Mouse (Mus musculus): Measurements from ENCODE around the gene Zswim4. TPM values are rescaled to one million over a fixed set of nuclear protein-coding genes. Genes with fewer than 3 reads are reported as not detected.
A peak's percentile ranks its signal among the peaks of the same experiment; 100 is the strongest.

Gene Zswim4
- polyA plus RNA-seq, 1 experiment from 2014 or later = 39.1 TPM

DNA sequence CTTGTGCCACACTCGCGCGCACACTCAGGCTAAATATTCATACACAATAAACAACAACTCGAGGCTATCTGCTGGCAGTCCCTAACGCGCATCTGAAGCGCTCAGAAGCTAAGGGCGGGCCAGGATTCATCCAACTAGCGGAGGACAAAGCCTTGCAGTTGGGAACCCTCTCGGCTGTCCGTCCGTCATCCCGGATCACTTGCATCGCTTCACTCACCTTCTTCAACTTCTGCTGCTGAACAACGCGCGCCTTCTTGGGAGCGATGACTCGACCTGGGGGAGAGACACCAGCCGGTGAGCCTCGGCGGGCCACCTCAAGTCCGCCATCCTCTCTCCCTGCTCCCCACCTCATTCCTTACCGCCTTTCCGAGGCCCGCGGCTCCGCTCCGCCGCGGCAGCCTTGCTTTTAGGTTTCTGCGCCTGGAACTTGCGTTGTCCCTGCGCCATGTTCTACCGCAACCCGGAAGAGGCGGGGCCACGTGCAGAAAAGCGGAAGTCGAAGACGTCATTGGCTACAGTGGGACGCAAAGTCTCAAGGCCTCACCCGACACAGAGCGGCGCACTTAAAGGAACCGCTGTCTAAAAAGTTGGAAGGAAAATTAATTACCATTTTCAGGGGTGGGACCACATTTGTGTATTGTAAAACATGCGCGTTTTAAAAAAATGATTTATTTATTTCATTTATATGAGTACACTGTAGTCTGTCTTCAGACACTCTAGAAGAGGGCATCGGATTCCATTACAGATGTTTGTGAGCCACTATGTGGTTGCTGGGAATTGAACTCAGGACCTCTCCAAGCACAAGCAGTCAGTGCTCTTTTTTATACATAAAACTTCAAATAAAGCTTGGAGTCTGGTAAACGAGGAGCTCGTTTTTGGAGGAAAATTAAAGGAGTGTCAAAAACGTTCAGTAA is 12.7 kb upstream of the Zswim4 start, which contains the start of gene D8Ertd738e:
Gene D8Ertd738e (minus strand): TSS at position 463 of the 914 bp plus-strand sequence.
- peaks cover 74% of the 10 kb centered on the region for H3K36me3 ChIP-seq
- H3K4me2 ChIP-seq = peak within 1 kb of the TSS; percentile 88
- peak within 1 kb of the TSS; percentile 92 for H3K9ac ChIP-seq
- no peaks in the 10 kb centered on the region for H3K9me3 ChIP-seq
- no peaks in the 10 kb centered on the region for H3K27me3 ChIP-seq
- 4% methylated on average over 52 of the region's 52 CpGs for WGBS
- peak within 1 kb of the TSS; percentile 82 for H3K27ac ChIP-seq
- peak within 1 kb of the TSS; percentile 84 for H3K4me3 ChIP-seq
- peaks cover 14% of the 10 kb centered on the region for H3K4me1 ChIP-seq (replicated peaks)
- peak; percentile 93 for ATAC-seq (ENCODE audit: low FRiP score)

DNA sequence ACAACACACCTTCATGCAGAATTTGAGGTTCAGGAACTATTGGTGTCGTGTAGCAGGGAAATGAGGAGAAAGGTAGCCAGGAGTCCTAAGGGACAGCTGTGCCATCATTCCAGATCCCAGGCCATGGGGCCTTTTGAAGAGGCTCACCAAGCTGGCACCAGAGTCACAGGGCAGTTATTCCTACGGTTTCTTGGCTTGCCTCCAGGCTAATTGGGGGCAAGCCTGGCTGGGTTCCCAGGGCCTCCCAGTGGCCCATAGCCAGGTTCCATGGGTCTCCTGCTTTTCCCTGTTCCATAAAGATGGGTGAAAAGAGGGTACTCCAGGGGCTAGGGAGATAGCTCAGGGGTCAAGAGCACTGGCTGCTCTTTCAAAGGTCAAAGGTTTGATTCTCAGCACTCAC is 5.0 kb upstream of the Zswim4 start:
- Histone ChIP-seq H3K4me2 (no peak overlapping the region), H3K36me3 (peaks cover 38% of the 10 kb centered on the region), H3K9me3 (no peaks in the 10 kb centered on the region), H3K27ac (no peak overlapping the region), H3K4me1 (replicated peaks) (peaks cover 12% of the 10 kb centered on the region), H3K27me3 (no peaks in the 10 kb centered on the region), H3K4me3 (no peak overlapping the region), H3K9ac (0 out of 2 replicates have a peak overlapping the region, but pooled peaks have one; percentile 10)
- ATAC-seq (ENCODE audit: low FRiP score) = no peak
- WGBS = 54% methylated on average over 2 of the region's 2 CpGs

DNA sequence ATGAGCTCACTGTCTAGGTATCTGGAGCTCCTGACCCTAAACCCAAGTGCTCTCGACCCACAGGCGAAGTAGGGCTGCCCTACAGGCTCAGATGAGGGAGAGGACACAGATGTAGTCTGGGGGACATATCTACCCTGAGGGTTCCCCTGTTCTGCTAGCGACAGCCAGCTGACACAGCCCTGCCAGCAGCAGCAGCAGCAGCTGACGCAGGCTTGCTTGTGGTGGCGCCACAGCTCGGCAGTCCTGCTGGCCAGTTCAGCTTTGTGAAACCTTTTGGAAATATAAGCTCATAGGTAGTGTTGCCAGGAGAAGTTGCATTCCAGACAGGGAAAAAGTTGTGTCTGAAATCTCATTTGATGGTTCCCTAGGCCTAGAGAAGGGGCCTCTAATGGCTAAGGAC is 4.3 kb upstream of the Zswim4 start:
- Histone ChIP-seq H3K36me3 (peaks cover 32% of the 10 kb centered on the region), H3K27me3 (no peaks in the 10 kb centered on the region), H3K9ac (no peak overlapping the region; the same call in 1 of the 2 replicates), H3K4me1 (replicated peaks) (peaks cover 13% of the 10 kb centered on the region), H3K4me3 (no peak overlapping the region), H3K9me3 (no peaks in the 10 kb centered on the region), H3K27ac (no peak overlapping the region), H3K4me2 (no peak overlapping the region)
- no peak for ATAC-seq (ENCODE audit: low FRiP score)
- 64% methylated on average over 6 of the region's 6 CpGs for WGBS

DNA sequence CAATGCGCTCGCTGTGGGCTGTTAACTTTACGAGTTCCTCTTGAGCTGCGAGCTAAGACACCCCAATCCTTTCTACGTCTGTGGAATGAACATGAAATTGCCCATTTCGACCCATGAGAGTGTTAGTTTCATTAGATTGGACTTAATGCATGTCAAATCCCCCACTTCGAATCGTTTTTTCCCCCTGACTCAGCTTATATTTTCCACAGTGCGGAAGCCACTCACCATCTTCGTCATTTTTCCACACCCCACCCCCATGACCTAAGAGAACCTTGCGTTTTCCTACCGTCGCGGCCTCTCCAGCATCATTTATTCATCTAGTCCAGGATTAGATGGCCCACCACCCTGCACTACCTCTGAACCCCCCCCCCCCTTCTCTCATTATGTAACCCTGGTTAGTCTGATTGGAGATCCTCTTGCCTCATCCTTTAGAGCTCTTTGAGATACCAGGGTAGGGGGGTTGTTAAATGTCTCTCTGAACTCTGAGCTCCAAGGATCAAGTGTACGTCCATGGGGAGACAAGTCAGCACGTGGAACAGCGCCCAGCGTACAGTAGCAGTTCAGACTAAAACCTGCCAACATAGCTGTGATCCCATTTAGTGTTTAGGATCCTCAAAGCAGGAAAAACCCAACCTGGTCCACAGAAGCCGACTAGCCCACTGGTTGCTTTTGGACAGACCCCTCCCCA is 831 bp upstream of the Zswim4 start:
- peak; percentile 34 for ATAC-seq (ENCODE audit: low FRiP score)
- Histone ChIP-seq H3K4me2 (peak overlapping the region; percentile 65), H3K4me3 (peak overlapping the region; percentile 93), H3K4me1 (replicated peaks) (peaks cover 46% of the 10 kb centered on the region), H3K9ac (peak overlapping the region; percentile 75), H3K36me3 (peaks cover 27% of the 10 kb centered on the region), H3K27ac (peak overlapping the region; percentile 90), H3K27me3 (no peaks in the 10 kb centered on the region), H3K9me3 (no peaks in the 10 kb centered on the region)
- WGBS = 23% methylated on average over 19 of the region's 19 CpGs

GRCm38 (mm10) chr8:84236410-84236997 is 351 bp downstream of the Zswim4 start:
- 0% methylated on average over 16 of the region's 30 CpGs for WGBS
- Histone ChIP-seq H3K27me3 (no peaks in the 10 kb centered on the region), H3K9ac (peak overlapping the region; percentile 99), H3K9me3 (no peaks in the 10 kb centered on the region), H3K4me1 (replicated peaks) (peaks cover 45% of the 10 kb centered on the region), H3K27ac (peak overlapping the region; percentile 76), H3K4me3 (peak overlapping the region; percentile 93), H3K36me3 (peaks cover 35% of the 10 kb centered on the region), H3K4me2 (peak overlapping the region; percentile 93)
- peak; percentile 55 for ATAC-seq (ENCODE audit: low FRiP score)

GRCm38 (mm10) chr8:84235746-84236409 is 977 bp downstream of the Zswim4 start:
- H3K9me3 ChIP-seq = no peaks in the 10 kb centered on the region
- peak overlapping the region; percentile 76 for H3K27ac ChIP-seq
- peak overlapping the region; percentile 93 for H3K4me3 ChIP-seq
- H3K4me1 ChIP-seq (replicated peaks) = peaks cover 45% of the 10 kb centered on the region
- no peaks in the 10 kb centered on the region for H3K27me3 ChIP-seq
- peaks cover 41% of the 10 kb centered on the region for H3K36me3 ChIP-seq
- ATAC-seq (ENCODE audit: low FRiP score) = no peak
- peak overlapping the region; percentile 99 for H3K9ac ChIP-seq
- 30% methylated on average over 10 of the region's 10 CpGs for WGBS
- peak overlapping the region; percentile 93 for H3K4me2 ChIP-seq

GRCm38 (mm10) chr8:84233055-84233454 is 3.8 kb downstream of the Zswim4 start:
- Histone ChIP-seq H3K9ac (no peak overlapping the region), H3K36me3 (peaks cover 69% of the 10 kb centered on the region), H3K9me3 (no peaks in the 10 kb centered on the region), H3K27me3 (no peaks in the 10 kb centered on the region), H3K4me1 (replicated peaks) (peaks cover 43% of the 10 kb centered on the region), H3K4me3 (no peak overlapping the region), H3K27ac (no peak overlapping the region), H3K4me2 (no peak overlapping the region)
- no peak for ATAC-seq (ENCODE audit: low FRiP score)
- WGBS = 84% methylated on average over 2 of the region's 2 CpGs

GRCm38 (mm10) chr8:84230735-84231134 is 6.1 kb downstream of the Zswim4 start:
- 81% methylated on average over 17 of the region's 17 CpGs for WGBS
- ATAC-seq (ENCODE audit: low FRiP score) = no peak

GRCm38 (mm10) chr8:84223322-84224029 is 13.4 kb downstream of the Zswim4 start:
- Histone ChIP-seq H3K27ac (no peak overlapping the region), H3K4me1 (replicated peaks) (no peaks in the 10 kb centered on the region), H3K36me3 (peaks cover 97% of the 10 kb centered on the region), H3K9me3 (no peaks in the 10 kb centered on the region), H3K4me3 (no peak overlapping the region), H3K27me3 (no peaks in the 10 kb centered on the region), H3K9ac (no peak overlapping the region), H3K4me2 (no peak overlapping the region)
- no peak for ATAC-seq (ENCODE audit: low FRiP score)
- WGBS = 79% methylated on average over 21 of the region's 21 CpGs

More at GRCm38 (mm10) chr8:84230735-84231134, 6.1 kb downstream of the Zswim4 start:
- no peak overlapping the region for H3K4me3 ChIP-seq
- H3K27ac ChIP-seq = no peak overlapping the region
- peaks cover 92% of the 10 kb centered on the region for H3K36me3 ChIP-seq
- H3K9ac ChIP-seq = no peak overlapping the region
- no peak overlapping the region for H3K4me2 ChIP-seq
- no peaks in the 10 kb centered on the region for H3K9me3 ChIP-seq
- H3K27me3 ChIP-seq = no peaks in the 10 kb centered on the region
- H3K4me1 ChIP-seq (replicated peaks) = peaks cover 31% of the 10 kb centered on the region

DNA sequence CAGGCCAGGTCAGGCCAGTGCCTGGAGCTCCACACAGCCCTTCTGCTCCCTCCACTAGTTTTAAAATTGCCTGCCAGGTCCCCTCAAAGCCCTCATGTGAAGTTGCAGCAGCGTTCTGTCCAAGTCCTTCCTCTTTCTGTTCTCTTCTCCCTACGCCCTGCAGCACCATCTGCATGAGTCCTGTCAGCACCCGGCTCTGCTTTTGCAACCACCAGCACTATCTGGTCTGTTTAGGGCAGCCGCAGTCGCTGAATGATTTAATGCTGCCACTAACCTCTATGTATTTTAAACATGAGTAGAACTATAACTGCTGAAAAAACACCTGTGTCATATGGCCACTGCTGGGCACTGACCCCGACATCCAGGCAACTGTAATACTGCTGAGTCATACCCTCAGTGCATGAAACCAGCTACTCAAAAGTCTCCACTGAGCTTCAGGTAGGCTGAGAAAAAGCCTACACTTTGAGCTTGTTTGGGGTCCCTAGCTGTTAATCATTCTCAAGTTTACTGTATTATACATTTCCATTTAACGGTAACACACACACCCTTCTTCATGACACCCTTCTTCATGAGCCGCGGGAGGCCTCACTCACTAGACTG is 14.2 kb downstream of the Zswim4 start:
- no peak for ATAC-seq (ENCODE audit: low FRiP score)
- no peak overlapping the region for H3K27ac ChIP-seq

GRCm38 (mm10) chr8:84220105-84220504 is 16.8 kb downstream of the Zswim4 start:
- no peak for ATAC-seq (ENCODE audit: low FRiP score)
- no peaks in the 10 kb centered on the region for H3K9me3 ChIP-seq

More for the DNA sequence above, 14.2 kb downstream of the Zswim4 start:
- H3K36me3 ChIP-seq = peaks cover 97% of the 10 kb centered on the region
- H3K9ac ChIP-seq = no peak overlapping the region
- no peaks in the 10 kb centered on the region for H3K4me1 ChIP-seq (replicated peaks)
- WGBS = 95% methylated on average over 9 of the region's 9 CpGs
- no peak overlapping the region for H3K4me3 ChIP-seq
- no peaks in the 10 kb centered on the region for H3K9me3 ChIP-seq
- no peak overlapping the region for H3K4me2 ChIP-seq
- no peaks in the 10 kb centered on the region for H3K27me3 ChIP-seq

More at GRCm38 (mm10) chr8:84220105-84220504, 16.8 kb downstream of the Zswim4 start:
- no peaks in the 10 kb centered on the region for H3K27me3 ChIP-seq
- peaks cover 97% of the 10 kb centered on the region for H3K36me3 ChIP-seq
- H3K4me2 ChIP-seq = no peak overlapping the region
- H3K9ac ChIP-seq = no peak overlapping the region
- H3K27ac ChIP-seq = no peak overlapping the region
- WGBS = 87% methylated on average over 7 of the region's 7 CpGs
- H3K4me1 ChIP-seq (replicated peaks) = no peaks in the 10 kb centered on the region
- H3K4me3 ChIP-seq = no peak overlapping the region

All from hindbrain, embryonic 13.5 days (tissue).